Mouse (Mus musculus) adrenal gland, adult (tissue): ENCODE data around the gene Spen.
A peak's percentile ranks its signal among the peaks of the same experiment; 100 is the strongest.
"Not testable (repeated sequence)": the region's sequence is repeated elsewhere in the genome, so short reads cannot be mapped to it uniquely, and the experiment has no call there.

Experiments
- DNase-seq, 2 experiments: peaks; one replicate each; pipeline ENCODE4 v3.0.0; 2022 to 2023; ENCODE audit warnings: low spot score in 1 of 2; ENCODE audit not compliant: inconsistent age in 2 of 2

The Spen gene

GRCm38 (mm10) chr4:141561331-141561919 lies 23.0 kb upstream of the Spen start:
- DNase-seq: peak in 1 of 2 experiments; percentile 39

GRCm38 (mm10) chr4:141559898-141560263 lies 21.5 kb upstream of the Spen start:
- peak in 1 of 2 experiments; percentile 86 for DNase-seq

- peak; percentile 82 to 95 for DNase-seq
Observed at GRCm38 (mm10) chr4:141559131-141559897, 20.9 kb upstream of the Spen start.

GRCm38 (mm10) chr4:141558658-141559057 lies 20.3 kb upstream of the Spen start:
- DNase-seq: no peak

- not testable (repeated sequence) for DNase-seq
Observed at GRCm38 (mm10) chr4:141556163-141556562, 17.8 kb upstream of the Spen start.

GRCm38 (mm10) chr4:141554255-141554865 lies 16.0 kb upstream of the Spen start:
- DNase-seq: not testable (repeated sequence)

GRCm38 (mm10) chr4:141552484-141552883 lies 14.1 kb upstream of the Spen start:
- DNase-seq: no peak

- DNase-seq: no peak
Observed at GRCm38 (mm10) chr4:141547299-141547698, 8.9 kb upstream of the Spen start.

- DNase-seq: peak; percentile 90 to 95
Observed at GRCm38 (mm10) chr4:141546334-141547200, 8.2 kb upstream of the Spen start.

- peak; percentile 100 for DNase-seq
Observed at GRCm38 (mm10) chr4:141545743-141546333, 7.4 kb upstream of the Spen start.

- DNase-seq: peak; percentile 86 to 95
Observed at GRCm38 (mm10) chr4:141545071-141545742, 6.8 kb upstream of the Spen start.

GRCm38 (mm10) chr4:141544536-141544935 lies 6.1 kb upstream of the Spen start:
- peak in 1 of 2 experiments; percentile 53 for DNase-seq

- DNase-seq: peak in 1 of 2 experiments; percentile 39
Observed at GRCm38 (mm10) chr4:141543593-141543992, 5.2 kb upstream of the Spen start.

GRCm38 (mm10) chr4:141541851-141542250 lies 3.5 kb upstream of the Spen start:
- DNase-seq: no peak

GRCm38 (mm10) chr4:141540844-141541243 lies 2.4 kb upstream of the Spen start:
- DNase-seq: peak in 1 of 2 experiments; percentile 67

- DNase-seq: no peak
Observed at GRCm38 (mm10) chr4:141539213-141539767, 893 bp upstream of the Spen start.

GRCm38 (mm10) chr4:141537706-141538407 lies 540 bp downstream of the Spen start:
- peak; percentile 63 to 81 for DNase-seq

- DNase-seq: no peak
Observed at GRCm38 (mm10) chr4:141537226-141537610, 1.2 kb downstream of the Spen start.
